Mouse (Mus musculus) heart, embryonic 14.5 days (tissue): ENCODE results near the gene Fcna. TPM values are rescaled to one million over a fixed set of nuclear protein-coding genes. Genes with fewer than 3 reads are reported as not detected.

Experiments used
- ATAC-seq: fragments of 200-750 bp; cut with Nextera tagmentation; 2 replicates; pipeline ENCODE4 v1.8.0; 2017; ENCODE audit warnings: low read depth, moderate TSS enrichment; ENCODE audit not compliant: insufficient number of reproducible peaks, insufficient read depth, low FRiP score
- H3K27ac ChIP-seq, 2 experiments: fragments of 200-500 bp in 1 of 2; fragments of 300-500 bp in 1 of 2; sonication (generic) in 1 of 2; replicated peaks in 1 of 2; 2 replicates each; pipeline ENCODE4 v1.5.1; 2012 to 2014; ENCODE audit warnings: low read depth in 2 of 2, low read length in 2 of 2, control low read depth in 1 of 2, mild to moderate bottlenecking in 1 of 2, mixed read lengths in 1 of 2; ENCODE audit not compliant: control insufficient read depth in 1 of 2, insufficient read depth in 1 of 2
- H3K27me3 ChIP-seq: fragments of 300-500 bp; sonication (generic); 2 replicates; pipeline ENCODE4 v1.6.1; 2014; ENCODE audit warnings: mild to moderate bottlenecking, low read length, control low read depth; ENCODE audit not compliant: control insufficient read depth, insufficient read depth
- H3K36me3 ChIP-seq: fragments of 300-500 bp; sonication (generic); 2 replicates; pipeline ENCODE4 v1.6.1; 2014; ENCODE audit warnings: mild to moderate bottlenecking, control low read depth, low read length, mixed read lengths; ENCODE audit not compliant: control insufficient read depth, insufficient read depth
- H3K4me1 ChIP-seq, 2 experiments: fragments of 200-500 bp in 1 of 2; fragments of 300-500 bp in 1 of 2; sonication (generic) in 1 of 2; 2 replicates each; pipeline ENCODE4 v1.6.1; 2012 to 2014; ENCODE audit warnings: low read length in 2 of 2, control low read depth in 1 of 2, mixed read lengths in 1 of 2; ENCODE audit not compliant: control insufficient read depth in 2 of 2, insufficient read depth in 2 of 2
- H3K4me2 ChIP-seq: fragments of 300-500 bp; sonication (generic); 2 replicates; pipeline ENCODE4 v1.6.1; 2014; ENCODE audit warnings: mild to moderate bottlenecking, low read length
- H3K4me3 ChIP-seq, 2 experiments: fragments of 200-500 bp in 1 of 2; fragments of 300-500 bp in 1 of 2; sonication (generic) in 1 of 2; 2 replicates each; pipeline ENCODE4 v1.5.1; 2012 to 2014; ENCODE audit warnings: low read length in 2 of 2, mild to moderate bottlenecking in 2 of 2, control low read depth in 1 of 2, low read depth in 1 of 2, moderate library complexity in 1 of 2; ENCODE audit not compliant: control insufficient read depth in 1 of 2, insufficient read depth in 1 of 2
- H3K9ac ChIP-seq: fragments of 300-500 bp; sonication (generic); 2 replicates; pipeline ENCODE4 v1.6.1; 2014; ENCODE audit warnings: mild to moderate bottlenecking, low read length
- H3K9me3 ChIP-seq: fragments of 300-500 bp; sonication (generic); 2 replicates; pipeline ENCODE4 v1.6.1; 2016; ENCODE audit warnings: low read length, control low read depth; ENCODE audit not compliant: control insufficient read depth
- WGBS: fragments of 180-500 bp; shearing (Covaris S2); extraction: QIAGEN DNeasy Blood & Tissue Kit; methylation state at CpG from one replicate; pipeline ENCODE4 v1.1.7; 2014; 5-methylcytosine and 5-hydroxymethylcytosine counted together
- polyA plus RNA-seq: library from polyadenylated mRNA; unstranded; fragments of >200 nt; fragmentation: Nextera tagmentation; extraction: Ambion mirVana; gene quantifications from 2 replicates; pipeline ENCODE4 v1.2.1, GENCODE M21; 2014

The Fcna gene
- polyA plus RNA-seq, 1 experiment from 2014 or later: 3.2 TPM

DNA sequence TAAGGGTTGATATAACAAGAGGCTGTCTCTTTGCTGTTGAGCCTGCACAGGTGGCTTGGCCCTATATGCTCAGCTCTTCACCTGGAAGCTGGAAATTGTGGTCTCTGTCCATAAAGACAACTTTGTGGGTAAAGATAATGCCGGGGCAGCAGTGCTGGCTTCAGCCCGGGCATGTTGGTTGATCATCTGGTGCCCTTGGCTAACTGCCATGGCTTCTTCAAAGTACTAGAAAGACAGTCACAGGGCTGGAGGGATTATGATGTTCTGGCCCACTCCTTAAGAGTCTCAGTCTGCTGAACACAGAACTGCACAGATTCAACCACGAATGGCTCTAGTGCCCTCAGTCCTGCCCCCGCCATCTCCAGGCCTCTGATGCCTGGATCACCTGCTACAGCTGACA, 29.4 kb upstream of the Fcna start:
- no peaks in the 10 kb centered on the region for H3K36me3 ChIP-seq
- no peak overlapping the region for H3K4me3 ChIP-seq
- no peaks in the 10 kb centered on the region for H3K9me3 ChIP-seq
- H3K9ac ChIP-seq: no peak overlapping the region
- no peak overlapping the region for H3K4me2 ChIP-seq
- H3K27me3 ChIP-seq: 0 out of 2 replicates have a peak, but pooled peaks cover 4% of the 10 kb centered on the region
- no peak for ATAC-seq
- no peaks in the 10 kb centered on the region for H3K4me1 ChIP-seq
- 73% methylated on average over 4 of the region's 4 CpGs for WGBS
- H3K27ac ChIP-seq: no peak overlapping the region

DNA sequence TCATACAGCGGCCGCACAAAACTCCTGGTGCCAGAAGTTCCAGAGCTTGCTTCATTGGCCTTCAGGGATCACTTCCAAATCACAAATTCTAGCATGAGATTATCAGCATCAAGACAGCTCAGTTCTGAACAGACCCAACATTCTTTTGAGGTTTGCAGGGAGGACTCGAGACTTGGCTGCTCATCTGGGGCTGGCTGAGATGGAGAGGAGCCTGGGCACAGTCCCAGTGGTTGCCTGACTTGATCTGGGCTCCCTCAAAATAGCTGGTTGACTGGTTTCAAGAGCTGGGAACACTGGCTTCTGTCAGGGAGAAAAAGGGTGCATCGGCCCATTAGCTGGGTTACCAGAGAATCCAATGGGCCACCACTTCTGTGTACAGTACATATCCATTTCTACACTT, 28.9 kb upstream of the Fcna start:
- ATAC-seq: no peak
- no peak overlapping the region for H3K4me2 ChIP-seq
- H3K27ac ChIP-seq: no peak overlapping the region
- no peaks in the 10 kb centered on the region for H3K36me3 ChIP-seq
- no peak overlapping the region for H3K9ac ChIP-seq
- no peak overlapping the region for H3K4me3 ChIP-seq
- WGBS: 78% methylated on average over 4 of the region's 4 CpGs
- no peaks in the 10 kb centered on the region for H3K4me1 ChIP-seq
- H3K27me3 ChIP-seq: 0 out of 2 replicates have a peak, but pooled peaks cover 4% of the 10 kb centered on the region
- no peaks in the 10 kb centered on the region for H3K9me3 ChIP-seq

DNA sequence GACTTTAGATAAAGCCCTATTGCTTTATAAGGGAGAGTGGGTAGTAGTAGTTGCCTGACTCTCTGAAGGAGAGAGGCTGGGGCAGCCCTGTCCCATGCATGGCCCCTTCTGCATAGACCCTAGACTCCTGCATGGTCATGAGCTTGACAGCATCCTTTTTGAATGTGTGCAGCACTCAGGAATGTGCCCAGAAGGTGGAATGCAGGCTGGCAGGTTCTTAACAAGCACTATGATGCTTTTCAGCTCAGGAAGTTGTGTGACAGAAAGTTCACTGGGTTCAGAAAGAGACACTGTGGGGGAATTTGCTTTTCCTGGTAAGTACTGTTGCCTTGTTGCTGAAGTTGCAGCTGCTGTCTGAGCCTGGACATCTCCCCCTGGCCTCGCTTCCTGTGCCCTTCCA, 26.7 kb upstream of the Fcna start:
- Histone ChIP-seq H3K4me1 (no peaks in the 10 kb centered on the region), H3K4me3 (no peak overlapping the region), H3K27ac (no peak overlapping the region), H3K36me3 (no peaks in the 10 kb centered on the region), H3K4me2 (no peak overlapping the region), H3K27me3 (0 out of 2 replicates have a peak, but pooled peaks cover 4% of the 10 kb centered on the region), H3K9ac (no peak overlapping the region), H3K9me3 (no peaks in the 10 kb centered on the region)
- no peak for ATAC-seq
- 63% methylated on average over 1 of the region's 1 CpGs for WGBS

DNA sequence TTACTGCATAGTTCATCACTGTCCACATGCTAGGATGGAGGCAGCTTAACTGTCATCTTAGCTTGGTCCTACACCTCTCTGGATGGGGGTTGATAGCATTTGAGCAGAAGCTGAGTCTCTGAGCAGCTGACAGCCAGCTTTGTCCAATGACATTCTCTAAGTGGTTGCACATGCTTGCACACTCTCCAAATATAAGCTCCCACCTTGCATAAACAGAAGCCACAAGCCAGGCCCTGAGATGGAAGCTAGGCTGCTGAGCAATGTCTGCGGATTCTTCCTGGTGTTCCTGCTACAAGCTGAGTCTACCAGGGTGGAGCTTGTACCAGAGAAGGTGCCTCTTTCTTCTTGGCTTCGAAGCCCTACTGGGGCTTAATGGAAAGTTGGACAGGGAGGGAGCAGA, 25.1 kb upstream of the Fcna start, which contains the start of gene Lcn8:
Lcn8 (plus strand) TSS at position 219 of the 400 bp plus-strand sequence.
- Histone ChIP-seq H3K4me2 (no peak within 1 kb of the TSS), H3K4me1 (no peaks in the 10 kb centered on the region), H3K4me3 (no peak within 1 kb of the TSS), H3K9ac (no peak within 1 kb of the TSS), H3K27me3 (0 out of 2 replicates have a peak, but pooled peaks cover 4% of the 10 kb centered on the region), H3K9me3 (no peaks in the 10 kb centered on the region), H3K27ac (no peak within 1 kb of the TSS), H3K36me3 (no peaks in the 10 kb centered on the region)
- 73% methylated on average over 2 of the region's 2 CpGs for WGBS
- ATAC-seq: no peak

DNA sequence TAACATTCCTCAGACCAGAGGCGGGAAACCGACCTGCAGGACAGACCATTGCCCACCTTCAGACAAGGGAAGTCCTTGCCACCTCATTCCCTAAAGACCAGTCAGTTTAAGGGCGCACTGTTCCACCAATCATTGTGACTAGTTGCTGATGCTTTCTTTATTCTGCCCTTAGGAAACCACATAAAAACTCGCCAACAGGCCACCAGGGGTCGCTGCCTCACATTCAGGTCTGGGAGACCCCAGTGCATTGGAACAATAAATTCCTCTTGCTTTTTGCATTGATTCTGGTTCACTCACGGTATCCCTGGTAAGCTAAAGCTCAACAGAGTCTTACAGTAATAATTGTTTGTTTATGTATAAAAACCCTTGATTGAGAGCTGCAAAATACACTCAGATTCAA, 12.1 kb upstream of the Fcna start:
- H3K4me2 ChIP-seq: no peak overlapping the region
- 17% methylated on average over 6 of the region's 6 CpGs for WGBS
- no peak overlapping the region for H3K27ac ChIP-seq
- no peaks in the 10 kb centered on the region for H3K4me1 ChIP-seq
- H3K4me3 ChIP-seq: no peak overlapping the region
- H3K9ac ChIP-seq: no peak overlapping the region
- H3K27me3 ChIP-seq: no peaks in the 10 kb centered on the region
- no peaks in the 10 kb centered on the region for H3K36me3 ChIP-seq
- ATAC-seq: no peak
- H3K9me3 ChIP-seq: no peaks in the 10 kb centered on the region

DNA sequence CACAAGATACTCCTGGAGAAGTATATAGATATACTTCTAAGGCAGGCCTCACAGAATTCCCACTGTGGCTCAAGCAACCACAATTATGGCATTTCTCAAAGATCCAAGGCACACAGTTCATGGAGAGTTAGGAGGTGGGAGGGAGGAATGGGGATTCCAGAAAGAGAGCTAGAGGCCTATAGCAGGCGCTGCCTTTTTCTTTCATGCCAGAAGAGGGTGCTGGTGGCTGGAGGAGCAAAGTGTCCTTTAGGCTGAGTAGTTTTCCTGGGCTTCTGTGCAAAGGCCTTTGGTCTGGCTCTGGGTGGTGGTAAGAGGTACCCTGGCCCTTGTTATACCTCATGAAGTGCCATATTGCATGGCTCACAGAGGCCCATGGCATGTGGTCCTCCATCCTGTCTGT, 6.2 kb upstream of the Fcna start:
- no peak overlapping the region for H3K4me3 ChIP-seq
- H3K4me2 ChIP-seq: no peak overlapping the region
- H3K9ac ChIP-seq: no peak overlapping the region
- whole genome bisulfite sequencing: 52% methylated on average over 1 of the region's 1 CpGs
- H3K36me3 ChIP-seq: no peaks in the 10 kb centered on the region
- H3K4me1 ChIP-seq: no peaks in the 10 kb centered on the region
- no peaks in the 10 kb centered on the region for H3K27me3 ChIP-seq
- ATAC-seq: no peak
- no peaks in the 10 kb centered on the region for H3K9me3 ChIP-seq
- H3K27ac ChIP-seq: no peak overlapping the region

DNA sequence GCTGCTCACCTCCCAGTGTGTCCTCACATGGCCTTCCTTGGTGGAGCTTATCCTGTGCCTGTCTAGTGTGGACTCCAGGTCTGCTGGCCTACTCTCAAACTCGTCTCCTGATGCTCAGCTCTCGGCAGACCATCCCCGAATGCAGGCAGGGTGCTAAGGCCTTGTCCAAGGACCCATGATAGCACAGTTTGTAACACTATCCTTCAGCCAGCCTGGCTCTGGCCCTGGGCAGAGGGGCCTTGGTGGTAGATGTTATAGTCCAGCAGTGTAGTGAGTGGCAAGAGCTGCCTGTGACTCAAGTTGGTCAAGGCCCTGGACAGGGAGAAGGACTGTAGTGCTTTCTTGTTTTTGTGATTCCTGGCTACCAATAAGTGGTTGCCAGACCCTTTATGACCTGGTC, 5.8 kb upstream of the Fcna start:
- no peak for ATAC-seq
- H3K9ac ChIP-seq: no peak overlapping the region
- H3K4me1 ChIP-seq: no peaks in the 10 kb centered on the region
- no peaks in the 10 kb centered on the region for H3K9me3 ChIP-seq
- WGBS: 65% methylated on average over 3 of the region's 3 CpGs
- H3K4me2 ChIP-seq: no peak overlapping the region
- no peaks in the 10 kb centered on the region for H3K27me3 ChIP-seq
- no peaks in the 10 kb centered on the region for H3K36me3 ChIP-seq
- no peak overlapping the region for H3K27ac ChIP-seq
- H3K4me3 ChIP-seq: no peak overlapping the region

DNA sequence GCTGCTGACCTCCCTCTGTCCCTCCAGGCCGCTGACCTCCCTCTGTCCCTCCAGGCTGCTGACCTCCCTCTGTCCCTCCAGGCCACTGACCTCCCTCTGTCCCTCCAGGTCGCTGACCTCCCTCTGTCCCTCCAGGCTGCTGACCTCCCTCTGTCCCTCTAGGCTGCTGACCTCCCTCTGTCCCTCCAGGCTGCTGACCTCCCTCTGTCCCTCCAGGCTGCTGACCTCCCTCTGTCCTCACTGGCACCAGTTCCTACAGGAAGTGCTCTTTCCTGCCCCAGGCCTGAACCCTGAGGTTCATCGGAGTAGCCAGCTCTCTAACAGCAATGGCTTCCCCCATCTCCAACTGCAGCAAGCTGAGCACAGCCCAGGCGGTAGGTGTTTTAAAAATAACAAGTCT, 908 bp upstream of the Fcna start:
- Histone ChIP-seq H3K27ac (no peak overlapping the region), H3K9ac (no peak overlapping the region), H3K4me2 (no peak overlapping the region), H3K36me3 (no peaks in the 10 kb centered on the region), H3K9me3 (no peaks in the 10 kb centered on the region), H3K4me1 (no peaks in the 10 kb centered on the region), H3K4me3 (no peak overlapping the region), H3K27me3 (no peaks in the 10 kb centered on the region)
- WGBS: 54% methylated on average over 4 of the region's 4 CpGs
- no peak for ATAC-seq
